Mouse (Mus musculus) right cerebral cortex, adult 18-20 months (tissue): Measurements from ENCODE around the gene Ms4a10.
A peak's percentile ranks its signal among the peaks of the same experiment; 100 is the strongest.

Experiments used
- DNase-seq: peaks from one replicate; pipeline ENCODE4 v3.0.0; 2022; ENCODE audit warnings: mixed read lengths

Ms4a10 gene

DNA sequence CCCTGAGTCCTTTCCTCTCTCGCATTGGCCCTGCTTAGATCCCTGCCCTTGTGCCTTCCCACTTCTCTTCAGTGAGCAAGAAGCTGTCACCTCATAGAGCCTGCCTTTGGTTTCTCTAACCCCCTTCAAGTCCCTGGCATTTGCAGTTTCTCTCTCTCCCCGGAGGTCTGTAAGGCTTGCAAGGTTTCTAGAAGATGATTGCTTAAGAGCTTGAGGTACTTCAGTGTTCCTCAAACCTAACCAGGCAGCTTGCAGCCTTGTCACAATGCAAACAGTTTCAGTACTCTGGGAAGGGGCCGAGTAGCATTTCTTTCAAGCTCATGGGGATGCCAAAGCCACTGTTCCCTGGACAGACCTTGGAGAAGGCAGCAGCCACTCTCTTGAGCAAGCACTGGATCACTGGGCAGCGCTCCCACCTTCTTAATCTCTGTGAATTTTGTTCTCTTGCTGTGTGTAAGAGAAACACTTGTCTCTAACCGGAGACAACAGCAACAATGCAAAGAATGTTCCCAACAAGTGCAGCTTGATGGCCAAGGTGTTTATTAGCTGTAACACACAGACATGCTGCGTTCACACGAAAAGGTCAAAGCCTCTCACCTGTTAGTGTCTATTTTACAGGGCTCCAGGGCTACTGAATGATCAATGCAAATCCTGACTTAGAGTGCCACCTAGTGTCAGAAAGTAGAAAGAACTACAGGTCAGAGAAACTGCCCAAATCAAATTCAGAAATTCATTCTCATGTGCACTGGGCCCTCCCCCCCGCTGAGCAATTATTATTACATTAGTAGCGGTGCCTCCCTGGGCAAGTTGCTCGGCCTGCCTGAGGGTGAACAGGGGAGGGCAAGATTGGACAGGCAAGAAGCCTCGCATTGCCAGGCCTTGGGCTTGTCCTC, 15.1 kb downstream of the Ms4a10 start:
- DNase-seq = peak; percentile 49

- DNase-seq = peak; percentile 49
Measured at GRCm38 (mm10) chr19:10952021-10952939, 22.2 kb downstream of the Ms4a10 start.

- no peak for DNase-seq
Measured at GRCm38 (mm10) chr19:10949558-10949957, 24.9 kb downstream of the Ms4a10 start.

- peak; percentile 97 for DNase-seq
Measured at GRCm38 (mm10) chr19:10949112-10949511, 25.4 kb downstream of the Ms4a10 start, which contains the start of gene Ccdc86. TSS of gene Ccdc86 (minus strand) at chr19:10949266.

GRCm38 (mm10) chr19:10948416-10948815, 26.1 kb downstream of the Ms4a10 start:
- no peak for DNase-seq

DNA sequence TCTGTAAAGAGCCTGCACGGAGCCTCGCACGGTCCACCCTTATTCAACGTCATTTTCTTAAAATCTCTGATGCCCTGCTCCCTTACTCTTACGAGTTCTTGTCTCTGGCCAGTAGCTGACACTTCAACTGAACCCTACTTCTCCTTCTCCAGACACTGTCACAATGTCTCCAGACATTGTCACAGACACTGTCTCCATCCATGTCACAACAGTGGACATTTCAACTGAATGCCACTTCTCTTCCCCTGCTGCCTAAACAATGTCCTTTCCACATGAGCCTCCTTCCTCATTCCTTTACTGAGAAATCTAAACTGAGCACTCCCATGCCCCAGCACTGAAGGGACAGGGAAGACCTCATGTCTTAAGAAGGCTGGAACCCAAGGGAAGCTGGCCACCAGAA, 27.3 kb downstream of the Ms4a10 start:
- DNase-seq = no peak

GRCm38 (mm10) chr19:10946506-10946905, 28.0 kb downstream of the Ms4a10 start:
- no peak for DNase-seq

DNA sequence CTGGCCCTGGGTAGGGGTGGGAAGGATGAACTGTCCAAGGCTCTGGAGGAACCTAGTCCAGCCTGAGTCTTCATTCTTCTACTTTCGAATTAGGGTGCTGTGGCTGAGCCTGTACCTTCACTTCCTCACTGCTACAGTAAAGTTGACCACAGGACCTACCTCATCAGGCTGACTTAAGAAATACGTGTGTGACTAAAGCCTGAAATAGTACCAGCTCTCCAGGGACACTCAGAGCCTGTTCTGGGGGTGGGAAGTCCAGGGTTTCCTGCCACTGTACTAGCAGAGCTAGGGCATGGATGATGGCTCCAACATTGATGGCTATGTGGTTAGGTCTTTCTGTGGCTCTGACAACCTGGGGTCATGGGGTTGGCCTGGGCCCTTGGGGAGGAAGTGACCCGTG, 30.5 kb downstream of the Ms4a10 start:
- no peak for DNase-seq

DNA sequence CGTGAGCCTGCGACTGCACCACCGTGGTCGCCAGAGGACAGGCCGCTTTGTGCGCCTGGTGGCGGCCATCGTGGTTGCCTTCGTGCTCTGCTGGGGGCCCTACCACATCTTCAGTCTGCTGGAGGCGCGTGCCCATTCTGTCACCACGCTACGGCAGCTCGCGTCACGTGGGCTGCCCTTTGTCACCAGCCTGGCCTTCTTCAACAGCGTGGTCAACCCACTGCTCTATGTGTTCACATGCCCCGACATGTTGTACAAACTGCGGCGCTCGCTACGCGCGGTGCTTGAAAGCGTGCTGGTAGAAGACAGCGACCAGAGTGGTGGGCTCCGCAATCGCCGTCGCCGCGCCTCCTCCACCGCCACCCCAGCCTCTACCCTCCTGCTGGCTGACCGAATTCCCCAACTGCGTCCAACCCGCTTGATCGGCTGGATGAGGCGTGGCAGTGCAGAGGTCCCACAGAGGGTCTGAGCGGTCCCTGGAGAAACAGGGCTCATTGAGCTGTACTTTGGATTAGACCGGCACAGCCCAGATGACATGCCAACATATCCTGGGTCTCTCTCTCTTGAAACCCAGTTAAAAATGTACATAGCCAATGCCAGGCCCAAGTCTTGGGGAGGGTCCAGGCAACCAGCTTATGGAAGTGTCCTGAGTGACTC, 33.5 kb downstream of the Ms4a10 start:
- no peak for DNase-seq

DNA sequence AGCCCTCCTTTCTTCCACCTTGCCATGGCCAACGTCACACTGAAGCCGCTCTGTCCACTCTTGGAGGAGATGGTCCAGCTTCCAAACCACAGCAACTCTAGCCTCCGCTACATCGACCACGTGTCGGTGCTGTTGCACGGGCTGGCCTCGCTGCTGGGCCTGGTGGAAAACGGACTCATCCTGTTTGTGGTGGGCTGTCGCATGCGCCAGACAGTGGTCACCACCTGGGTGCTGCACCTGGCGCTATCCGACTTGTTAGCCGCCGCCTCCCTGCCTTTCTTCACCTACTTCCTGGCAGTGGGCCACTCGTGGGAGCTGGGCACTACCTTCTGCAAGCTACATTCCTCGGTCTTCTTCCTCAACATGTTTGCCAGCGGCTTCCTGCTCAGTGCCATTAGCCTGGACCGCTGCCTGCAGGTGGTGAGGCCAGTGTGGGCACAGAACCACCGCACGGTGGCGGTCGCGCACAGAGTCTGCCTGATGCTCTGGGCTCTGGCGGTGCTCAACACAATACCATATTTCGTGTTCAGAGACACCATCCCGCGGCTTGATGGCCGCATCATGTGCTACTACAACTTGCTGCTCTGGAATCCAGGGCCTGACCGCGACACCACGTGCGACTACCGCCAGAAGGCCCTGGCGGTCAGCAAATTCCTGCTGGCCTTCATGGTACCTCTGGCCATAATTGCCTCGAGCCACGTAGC, 34.2 kb downstream of the Ms4a10 start:
- DNase-seq = peak; percentile 68

- DNase-seq = no peak
Measured at GRCm38 (mm10) chr19:10938771-10939170, 35.7 kb downstream of the Ms4a10 start.

- DNase-seq = no peak
Measured at GRCm38 (mm10) chr19:10937110-10937563, 37.3 kb downstream of the Ms4a10 start, which contains the start of gene Ptgdr2. TSS of gene Ptgdr2 (plus strand) at chr19:10937160.

- no peak for DNase-seq
Measured at GRCm38 (mm10) chr19:10936077-10936476, 38.4 kb downstream of the Ms4a10 start.

DNA sequence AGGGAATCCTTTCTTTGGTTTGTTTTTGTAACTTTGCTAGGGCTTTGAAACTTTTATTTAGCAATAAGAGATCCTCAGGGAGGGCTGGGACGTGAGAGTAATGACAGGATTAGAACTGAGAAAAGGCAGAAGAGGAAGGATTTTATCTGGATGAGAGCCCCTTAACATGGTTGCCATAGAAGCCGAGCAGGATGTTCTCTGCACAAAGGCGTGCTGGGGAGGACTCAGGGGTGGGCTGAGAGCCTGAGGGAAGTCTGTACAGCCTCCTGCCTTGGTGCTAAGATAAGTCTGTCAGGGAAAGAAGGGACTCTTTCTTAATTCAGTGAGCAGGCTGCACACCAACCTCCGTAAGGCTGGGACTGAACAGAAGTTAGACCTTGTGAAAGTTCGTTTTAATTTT, 39.4 kb downstream of the Ms4a10 start:
- no peak for DNase-seq

- no peak for DNase-seq
Measured at GRCm38 (mm10) chr19:10930641-10931040, 43.8 kb downstream of the Ms4a10 start.

DNA sequence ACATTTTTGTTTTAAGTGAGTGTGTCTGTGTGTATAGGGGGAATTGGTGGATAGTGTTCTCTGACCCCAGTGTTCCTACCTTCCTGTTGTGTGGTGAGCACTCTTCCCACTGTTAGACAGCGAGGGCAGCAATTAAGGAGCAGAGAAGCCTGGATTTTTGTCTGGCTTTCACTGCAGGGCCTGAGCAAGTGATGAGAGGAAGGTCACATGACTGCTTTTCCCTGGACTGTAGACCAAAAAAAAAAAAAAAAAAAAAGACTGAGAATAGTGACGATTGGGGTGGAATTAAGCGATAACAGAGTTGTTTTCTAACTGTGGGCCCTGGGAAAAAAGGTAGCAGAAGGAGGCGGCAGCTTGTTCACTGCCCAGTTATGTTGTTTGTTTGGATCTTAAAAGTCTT, 47.8 kb downstream of the Ms4a10 start:
- DNase-seq = no peak

DNA sequence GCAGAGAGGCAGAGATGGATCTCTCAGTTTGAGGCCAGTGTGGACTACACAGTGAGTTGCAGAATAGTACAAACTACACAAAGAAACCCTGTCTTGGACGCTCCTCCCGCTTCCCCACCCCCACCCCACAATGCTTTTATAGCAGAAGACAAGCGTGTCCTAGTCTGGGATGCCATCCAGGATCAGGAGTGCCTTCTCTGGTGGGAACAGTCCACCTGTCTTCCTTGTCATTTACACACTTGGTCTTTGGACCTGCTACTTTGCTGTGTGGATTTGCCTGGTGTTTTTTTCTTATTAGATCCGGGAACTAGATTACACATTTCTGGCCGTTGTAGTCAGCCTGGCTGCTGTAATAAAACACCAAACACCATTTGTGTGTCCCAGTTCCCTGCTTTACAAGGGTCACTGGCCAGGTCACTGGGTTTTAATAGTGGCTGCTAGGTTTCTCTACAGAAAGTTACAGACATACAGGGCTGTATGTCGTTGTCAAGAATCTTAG, 48.3 kb downstream of the Ms4a10 start:
- no peak for DNase-seq

DNA sequence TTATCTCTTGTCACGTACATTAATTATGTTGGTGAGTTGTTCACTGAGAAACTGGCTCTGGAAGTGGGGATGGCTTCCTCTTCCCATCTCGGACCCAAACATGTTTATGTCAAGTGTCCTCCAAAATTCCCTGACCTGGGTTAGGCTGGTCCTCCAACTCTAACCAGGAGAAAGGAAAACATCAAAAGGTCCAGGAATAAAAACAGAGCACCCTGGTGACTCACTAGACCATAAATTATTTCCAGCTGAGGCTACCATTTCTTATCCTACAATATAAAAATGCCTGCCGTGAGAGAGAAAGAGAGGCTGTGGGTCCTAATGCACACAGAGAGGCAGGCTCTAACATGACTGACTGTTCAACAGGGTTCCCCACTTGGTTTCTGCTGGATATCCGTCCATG, 50.2 kb downstream of the Ms4a10 start:
- DNase-seq = no peak

GRCm38 (mm10) chr19:10921058-10921457, 53.4 kb downstream of the Ms4a10 start:
- no peak for DNase-seq

DNA sequence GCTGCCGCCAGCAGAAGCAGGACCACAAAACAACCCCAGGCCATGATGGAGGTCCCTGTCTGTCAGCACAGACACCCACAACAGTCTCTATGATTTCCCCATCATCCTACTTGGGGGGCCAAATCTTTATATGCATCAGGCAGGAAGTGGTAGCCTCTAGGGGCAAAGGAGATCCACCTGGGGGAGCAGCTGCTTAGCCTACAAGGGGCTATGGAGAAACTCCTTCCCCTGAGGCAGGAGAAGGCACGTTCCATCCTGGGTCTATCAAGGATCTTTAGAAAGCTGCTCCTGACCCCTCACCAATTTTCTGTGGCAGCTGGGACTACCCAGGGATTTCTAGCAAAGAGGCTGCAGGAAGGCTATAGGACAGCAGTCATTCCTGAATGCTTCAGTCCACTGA, 53.9 kb downstream of the Ms4a10 start, which contains the start of gene Zp1:
Zp1 (minus strand) TSS at position 101 of the 400 bp plus-strand sequence.
- DNase-seq = no peak

DNA sequence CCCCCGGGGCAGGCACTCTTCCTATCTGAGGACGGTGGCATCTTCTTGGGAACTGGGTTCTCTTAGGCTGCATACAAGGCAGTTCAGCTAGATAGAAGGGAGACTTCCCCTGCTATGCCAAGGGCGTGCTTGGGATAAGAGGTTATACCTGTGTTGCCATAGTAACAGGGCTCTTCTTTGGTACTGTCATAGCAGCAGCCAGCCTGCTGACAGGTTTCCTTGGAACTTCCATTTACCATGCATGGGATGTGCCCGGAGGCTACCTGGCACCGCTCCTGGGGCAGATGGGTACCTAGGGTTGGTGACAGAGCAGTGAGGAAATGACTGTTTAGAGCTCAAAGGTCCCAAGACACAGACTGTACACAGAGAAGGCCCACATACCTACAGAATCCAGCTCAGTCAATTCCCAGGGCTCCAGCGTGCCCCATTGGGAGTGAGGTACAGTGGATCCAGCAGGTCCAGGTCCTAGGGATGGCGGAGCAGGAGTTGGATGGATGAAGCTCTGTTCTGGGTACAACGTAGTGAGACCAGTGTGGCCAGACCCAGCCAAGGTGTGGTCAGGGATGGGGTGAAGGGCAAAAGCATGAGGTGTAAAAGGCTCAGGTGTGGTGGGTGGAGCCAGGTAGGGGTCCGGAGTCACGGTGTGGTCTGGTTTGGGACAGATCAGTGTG, 56.0 kb downstream of the Ms4a10 start:
- DNase-seq = no peak
